Mouse (Mus musculus) urinary bladder, adult 2 months (tissue): ENCODE measurements at regions not wholly inside any gene's neighbourhood (a gene's known extent, or its start where the extent isn't known, plus 50 kb on each side); places are given as distances from the start of the nearest gene placed in this dataset.
A peak's percentile ranks its signal among the peaks of the same experiment; 100 is the strongest.

Experiments
- DNase-seq: peaks from one replicate; pipeline ENCODE4 v3.0.0; 2022; ENCODE audit warnings: low spot score

DNA sequence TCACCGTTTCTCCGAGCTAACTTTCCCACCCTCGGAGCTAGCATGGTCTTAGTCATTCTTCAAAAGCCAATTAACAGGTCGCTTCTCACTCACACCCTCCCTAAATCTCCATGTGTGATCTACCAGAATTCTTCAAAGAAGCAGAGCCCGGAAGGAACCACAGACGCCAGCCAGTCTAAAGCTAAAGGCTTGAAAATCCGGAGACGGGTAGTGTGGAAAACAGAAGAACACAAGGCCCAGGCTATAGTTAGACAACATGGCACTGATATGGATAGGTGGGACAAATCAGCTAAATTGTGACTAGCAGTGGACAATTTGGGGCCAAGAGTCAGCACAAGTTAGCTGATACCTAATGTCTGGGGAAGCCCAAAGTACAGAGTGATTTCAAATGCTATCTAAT lies 387.0 kb upstream of the Trpc7 start:
- no peak for DNase-seq

GRCm38 (mm10) chr13:57281941-57282710 lies 386.3 kb upstream of the Trpc7 start:
- DNase-seq, result no peak

DNA sequence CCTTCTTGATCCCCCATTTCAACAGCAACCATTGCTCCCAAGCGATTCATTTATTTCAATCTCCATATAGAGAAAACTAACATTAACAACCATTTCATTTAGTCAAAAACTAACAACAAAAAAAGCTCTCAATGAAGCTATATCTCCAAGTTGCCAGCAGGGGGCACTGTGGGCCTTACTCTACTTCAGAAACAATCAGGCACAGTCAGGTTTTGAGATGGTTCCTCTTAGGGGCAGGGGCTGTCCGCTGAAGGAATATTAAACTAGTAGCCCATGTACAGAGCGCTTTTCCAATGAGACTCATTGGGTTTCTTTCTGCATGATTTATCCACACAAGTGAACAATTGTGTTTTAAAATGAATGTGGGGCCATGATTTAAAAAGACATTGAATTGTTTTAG lies 385.7 kb upstream of the Trpc7 start:
- DNase-seq, result peak; percentile 26

- no peak for DNase-seq
These were observed 382.8 kb upstream of the Trpc7 start for GRCm38 (mm10) chr13:57278580-57278979.

DNA sequence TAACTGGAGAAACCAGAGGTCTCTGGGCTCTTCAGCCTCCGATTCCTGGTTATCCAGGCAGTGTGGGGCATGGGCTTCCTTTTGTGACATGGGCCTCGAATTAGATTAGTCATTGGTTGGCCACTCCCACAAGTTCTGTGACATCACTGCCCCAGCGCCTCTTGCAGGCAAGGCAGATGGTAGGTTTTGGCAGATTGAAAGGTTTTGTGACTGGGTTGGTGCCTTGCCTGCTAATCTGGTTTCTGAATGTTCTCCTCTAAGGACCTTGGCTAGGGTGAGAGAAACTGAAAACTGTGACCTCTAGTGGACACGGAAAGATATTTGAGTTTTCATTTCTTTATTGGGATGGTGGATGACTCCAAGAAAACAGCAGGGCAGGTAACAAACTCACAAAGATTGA lies 381.3 kb upstream of the Trpc7 start:
- no peak for DNase-seq

- DNase-seq, result no peak
These were observed 380.1 kb upstream of the Trpc7 start for GRCm38 (mm10) chr13:57275871-57276270.

DNA sequence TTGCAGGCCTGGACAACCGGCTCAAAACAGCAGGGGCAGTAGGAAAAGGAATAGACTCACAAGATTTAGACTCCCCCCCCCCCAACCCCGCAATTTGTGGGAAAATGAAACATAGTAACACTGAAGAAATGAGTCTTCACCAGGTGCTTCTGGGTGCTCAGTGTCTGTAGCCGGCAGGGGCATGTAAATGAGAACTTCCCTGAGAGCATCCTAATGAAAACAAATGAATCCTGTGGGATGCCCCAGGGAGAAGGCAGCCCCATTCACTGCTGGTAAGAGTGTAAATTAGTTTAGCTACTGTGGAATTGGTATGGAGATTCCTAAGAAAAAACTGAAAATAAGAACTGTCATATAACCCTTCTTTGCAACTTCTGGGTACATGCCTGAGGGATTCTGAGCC lies 377.8 kb upstream of the Trpc7 start:
- no peak for DNase-seq

DNA sequence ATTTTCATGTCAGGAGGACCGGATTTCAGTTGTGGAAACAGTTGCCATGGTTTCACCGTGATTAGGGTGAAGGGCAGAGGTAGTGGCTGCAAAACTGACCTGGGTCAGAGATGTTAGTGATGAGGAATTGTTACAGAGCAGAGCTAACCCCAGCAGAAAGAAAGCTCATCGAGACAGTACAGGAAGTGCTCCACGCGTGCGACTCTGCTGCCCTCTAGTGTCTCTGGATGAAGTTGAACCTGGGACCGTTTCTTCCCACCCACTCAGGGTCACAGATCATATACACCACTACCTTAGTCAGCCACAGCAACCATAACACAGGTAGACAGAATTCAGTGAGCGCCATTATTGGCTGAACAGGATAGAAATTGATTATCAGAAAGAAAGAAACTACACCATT lies 373.8 kb upstream of the Trpc7 start:
- DNase-seq, result no peak

GRCm38 (mm10) chr13:57259920-57260319 lies 364.1 kb upstream of the Trpc7 start:
- DNase-seq, result peak; percentile 52

DNA sequence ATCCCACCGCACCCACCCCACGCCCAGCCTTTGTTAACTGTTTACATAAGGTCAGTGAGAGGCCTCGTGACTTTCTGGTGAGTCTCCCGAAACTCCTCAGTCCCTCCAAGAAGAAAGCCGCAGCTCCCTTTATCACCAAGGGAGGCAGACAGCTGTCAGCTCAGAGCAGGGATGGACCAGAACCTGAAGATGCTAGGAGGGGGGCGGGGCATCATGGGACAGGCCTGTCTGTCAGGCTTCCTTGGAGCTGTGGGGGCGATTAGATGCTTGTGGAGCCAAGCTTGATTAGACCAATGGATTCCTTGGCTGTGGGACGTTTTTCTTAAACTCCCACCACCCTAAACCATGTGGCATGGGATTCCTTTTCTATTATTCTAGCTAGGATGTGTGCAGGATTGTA lies 363.7 kb upstream of the Trpc7 start:
- no peak for DNase-seq

DNA sequence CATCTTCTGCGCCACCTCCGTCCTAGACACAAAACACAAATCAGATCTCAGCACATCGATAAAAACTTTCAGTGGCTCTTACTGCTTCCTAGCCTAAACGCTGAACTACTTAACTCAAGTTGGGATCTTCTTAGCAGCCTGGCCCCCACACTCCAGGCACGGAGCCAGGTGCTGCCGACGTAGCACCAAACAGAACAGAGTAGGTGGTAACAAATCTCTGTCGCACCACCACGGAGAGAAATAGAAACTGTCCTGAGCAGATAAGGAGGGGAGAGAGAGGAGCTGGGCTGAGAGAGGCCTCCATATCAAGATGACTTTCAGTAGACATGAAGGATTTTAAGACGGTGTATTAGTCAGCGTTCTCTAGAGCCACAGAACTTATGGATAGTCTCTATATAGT lies 360.1 kb upstream of the Trpc7 start:
- no peak for DNase-seq

DNA sequence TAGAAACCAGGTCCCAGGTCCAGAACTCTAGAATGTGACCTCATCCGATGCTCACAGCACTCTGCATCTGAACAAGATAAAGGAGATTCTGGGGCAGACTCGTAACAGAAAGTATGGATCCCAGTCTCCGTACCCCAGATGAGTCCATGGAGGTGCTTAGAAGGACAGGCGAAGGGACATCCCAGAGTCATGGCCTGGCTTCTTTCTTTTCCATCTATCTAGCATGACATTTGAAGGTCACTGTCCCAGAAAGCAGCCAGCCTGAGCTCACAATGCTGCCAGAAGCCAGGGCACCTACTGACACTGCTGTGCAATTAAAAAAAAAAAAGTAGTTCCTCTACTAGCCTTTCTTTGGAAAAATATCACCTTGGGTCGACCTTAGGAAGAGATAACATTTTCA lies 354.1 kb upstream of the Trpc7 start:
- no peak for DNase-seq

GRCm38 (mm10) chr13:57249401-57249800 lies 353.6 kb upstream of the Trpc7 start:
- DNase-seq, result no peak

- DNase-seq, result no peak
These were observed 350.6 kb upstream of the Trpc7 start for GRCm38 (mm10) chr13:57246238-57246963.

DNA sequence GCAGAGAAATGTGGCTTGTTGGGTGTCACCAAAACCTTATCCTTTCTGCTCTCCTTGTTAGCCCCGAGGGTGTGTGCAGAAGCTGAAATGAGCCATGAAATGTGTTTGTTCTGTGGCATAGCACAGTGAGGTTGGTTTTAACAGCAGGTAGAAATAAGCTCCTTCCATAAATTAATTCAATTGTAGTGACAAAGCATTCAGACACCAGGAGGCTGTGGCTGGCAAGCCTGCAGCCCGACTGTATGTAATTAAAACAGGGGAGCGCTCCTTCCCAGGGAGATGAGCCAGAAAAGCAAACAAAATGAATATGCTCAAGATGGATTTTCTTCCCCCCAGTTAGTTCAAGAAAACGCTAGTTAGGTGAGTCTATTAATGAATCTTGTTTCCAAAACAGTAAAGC lies 341.1 kb upstream of the Trpc7 start:
- no peak for DNase-seq

GRCm38 (mm10) chr13:57236211-57236610 lies 340.4 kb upstream of the Trpc7 start:
- DNase-seq, result no peak

DNA sequence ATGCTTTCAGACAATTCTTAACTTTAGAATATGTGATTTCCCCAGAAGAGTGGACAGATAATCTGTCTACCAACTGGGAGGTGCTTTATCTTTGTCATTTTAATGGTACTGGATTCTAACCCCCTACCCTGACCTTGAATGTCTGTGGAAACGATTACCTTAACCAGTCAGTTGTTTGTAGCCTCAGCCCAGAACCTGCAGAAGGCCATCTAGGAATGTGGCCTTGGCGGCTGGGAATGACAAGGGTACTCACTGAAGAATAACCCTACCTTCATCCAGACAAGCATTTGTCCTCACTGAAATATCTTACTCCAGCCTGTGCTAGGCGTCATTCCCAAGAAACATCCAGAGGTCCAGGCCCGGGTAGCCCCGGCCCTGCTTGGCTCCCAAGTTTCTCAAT lies 337.1 kb upstream of the Trpc7 start:
- DNase-seq, result no peak

- no peak for DNase-seq
These were observed 335.9 kb upstream of the Trpc7 start for GRCm38 (mm10) chr13:57231666-57232065.

- DNase-seq, result no peak
These were observed 334.5 kb upstream of the Trpc7 start for GRCm38 (mm10) chr13:57230253-57230652.

DNA sequence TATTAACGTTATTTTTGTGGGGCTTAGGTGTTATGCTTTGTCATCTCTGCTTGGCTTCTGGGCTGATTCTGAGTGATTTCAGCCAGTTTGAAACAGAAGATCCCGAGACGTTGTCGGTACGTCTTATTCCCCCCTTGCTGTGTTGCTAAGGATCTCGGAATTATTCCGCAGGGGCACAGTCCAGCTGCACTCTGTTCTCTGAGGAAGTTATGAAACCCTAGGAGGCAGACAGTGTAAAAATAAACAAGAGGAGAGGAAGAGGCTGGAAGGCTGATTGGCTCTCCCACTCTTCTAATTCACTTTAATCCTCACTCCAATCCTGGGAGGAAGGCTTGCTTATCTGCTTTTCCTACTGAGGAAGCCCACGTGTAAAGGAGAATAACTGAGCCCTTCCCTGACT lies 325.3 kb upstream of the Trpc7 start:
- DNase-seq, result no peak

DNA sequence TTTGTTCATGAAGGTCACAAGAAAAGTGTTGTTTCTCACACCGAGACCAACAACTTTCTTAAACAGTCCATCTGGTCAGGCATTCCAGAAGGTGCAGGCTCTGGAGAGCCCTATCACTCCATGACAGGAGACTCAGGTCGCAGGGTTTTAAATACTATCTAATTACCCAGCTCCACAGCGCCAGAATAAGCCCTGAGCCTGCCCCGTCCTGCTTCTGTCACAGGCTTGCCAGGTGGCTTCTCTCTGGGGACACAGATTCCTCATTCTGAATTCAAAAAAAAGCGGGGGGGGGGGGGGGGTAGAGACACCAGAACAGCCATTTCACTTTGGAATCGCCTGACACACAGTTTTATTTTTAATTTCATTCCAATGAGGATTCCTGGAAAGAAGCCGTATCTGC lies 320.4 kb upstream of the Trpc7 start:
- DNase-seq, result no peak

- no peak for DNase-seq
These were observed 316.5 kb upstream of the Trpc7 start for GRCm38 (mm10) chr13:57212251-57212650.

GRCm38 (mm10) chr13:57191195-57191594 lies 295.4 kb upstream of the Trpc7 start:
- no peak for DNase-seq

DNA sequence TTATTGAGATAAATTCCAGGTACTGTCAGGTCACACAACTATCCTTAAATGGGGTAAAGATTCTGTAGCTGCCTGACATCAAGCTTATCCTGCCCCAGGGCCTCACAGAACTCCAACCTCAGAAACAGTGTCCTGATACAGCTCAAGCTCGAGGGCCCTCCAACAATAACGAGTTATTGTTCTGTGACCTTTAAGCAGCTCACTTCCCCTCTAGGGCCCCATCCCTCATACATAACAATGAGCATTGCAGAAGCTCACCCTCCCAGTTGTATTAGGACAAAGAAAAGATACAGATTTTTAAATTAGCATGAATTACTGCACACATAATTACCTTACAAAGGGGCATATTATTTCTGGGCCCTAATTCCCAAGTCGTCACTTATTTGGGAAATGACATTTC lies 293.5 kb upstream of the Trpc7 start:
- DNase-seq, result no peak
